Mouse (Mus musculus): Measurements from ENCODE around the gene Hist1h4d. TPM values are rescaled to one million over a fixed set of nuclear protein-coding genes. Genes with fewer than 3 reads are reported as not detected.
"Not testable (repeated sequence)": the region's sequence is repeated elsewhere in the genome, so short reads cannot be mapped to it uniquely, and the experiment has no call there.

Gene Hist1h4d
- polyA plus RNA-seq, 1 experiment from 2014 or later, result 103 TPM

DNA sequence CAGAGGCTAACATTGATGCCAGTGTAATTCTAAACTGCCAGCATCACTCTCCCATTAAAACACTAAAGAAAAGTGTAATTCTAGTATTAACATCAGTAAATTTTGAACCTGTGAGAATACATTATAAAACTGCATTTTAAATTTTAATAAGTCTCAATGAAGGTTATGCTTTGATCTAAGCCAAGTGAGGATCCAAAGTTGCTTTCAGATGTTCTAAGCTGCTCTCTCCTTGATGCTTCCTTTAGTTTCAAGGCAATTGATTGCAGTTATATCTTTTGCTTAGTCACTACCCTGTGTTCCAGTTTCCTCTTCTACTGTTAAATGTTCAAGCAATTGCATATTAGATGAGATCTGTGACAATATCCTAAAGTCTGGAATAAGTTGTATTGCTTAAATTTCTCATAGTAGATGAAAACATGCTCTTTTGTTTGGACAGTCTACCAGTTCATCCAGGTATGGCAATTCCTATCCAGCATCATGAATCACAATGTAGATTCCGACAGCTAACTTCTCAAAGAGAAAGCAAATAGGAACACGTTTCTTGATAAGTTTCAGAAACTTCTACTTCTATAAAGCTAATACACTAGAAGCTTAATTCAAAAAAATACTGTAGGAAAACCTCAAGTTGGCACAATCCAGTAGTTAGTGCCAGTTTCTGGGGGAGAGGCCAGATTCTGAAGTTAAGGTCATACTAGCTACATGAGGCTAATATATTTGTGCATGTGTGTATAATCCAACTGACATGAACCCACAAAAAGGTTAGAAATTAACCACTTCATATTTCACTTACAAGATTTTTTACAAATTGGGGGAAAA lies 9.0 kb upstream of the Hist1h4d start:
- H3K4me3 ChIP-seq, result peak overlapping the region; percentile 57
- peak overlapping the region; percentile 97 for H3K27ac ChIP-seq (replicated peaks)
- no peaks in the 10 kb centered on the region for H3K36me3 ChIP-seq
- no peaks in the 10 kb centered on the region for H3K27me3 ChIP-seq (ENCODE audit: low read depth, poor library complexity, severe bottlenecking)
- peaks cover 44% of the 10 kb centered on the region for H3K4me1 ChIP-seq
- WGBS, result 33% methylated on average over 2 of the region's 2 CpGs
- no peaks in the 10 kb centered on the region for H3K9me3 ChIP-seq (replicated peaks)
- no peak for DNase-seq (ENCODE audit: low spot score)

DNA sequence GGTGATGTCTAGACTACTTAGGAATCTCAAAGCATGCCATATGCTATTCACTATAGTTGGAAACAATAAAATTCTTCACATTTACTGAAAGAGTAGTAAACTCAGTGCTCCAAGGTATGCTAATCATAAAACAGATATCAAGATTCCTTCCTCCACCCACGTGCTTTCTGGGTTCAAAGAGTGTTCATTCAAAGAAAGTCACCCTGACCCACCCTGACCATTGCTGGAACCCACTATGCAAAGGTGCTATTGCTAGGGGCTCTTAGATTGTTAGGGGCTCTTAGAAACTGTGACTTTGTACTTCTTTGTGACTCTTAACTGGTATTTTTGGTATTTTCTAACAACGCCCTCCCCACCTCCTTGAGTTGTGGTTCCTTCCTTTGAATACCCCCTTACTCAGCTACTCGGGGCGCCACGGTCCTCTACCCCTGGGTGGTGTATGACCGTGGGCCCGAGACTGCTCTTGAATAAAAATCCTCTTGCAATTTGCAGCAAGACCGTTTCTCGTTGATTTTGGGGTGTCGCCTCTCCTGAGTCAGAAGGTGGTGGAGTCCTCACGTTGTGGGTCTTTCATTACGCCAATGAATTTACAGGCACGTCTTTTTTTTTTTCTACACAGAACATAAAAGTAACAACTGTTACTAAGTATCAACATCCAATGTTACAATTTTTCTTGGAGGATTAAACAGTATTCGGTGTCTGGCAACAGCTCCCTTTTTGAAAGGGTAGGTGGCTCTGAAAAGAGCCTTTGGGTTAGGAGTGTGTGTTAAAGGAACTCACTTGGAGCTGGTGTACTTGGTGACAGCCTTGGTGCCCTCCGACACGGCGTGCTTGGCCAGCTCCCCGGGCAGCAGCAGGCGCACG lies 8.1 kb upstream of the Hist1h4d start:
- WGBS, result 10% methylated on average over 20 of the region's 20 CpGs
- not testable (repeated sequence) for DNase-seq (ENCODE audit: low spot score)
- H3K4me1 ChIP-seq, result peaks cover 49% of the 10 kb centered on the region

DNA sequence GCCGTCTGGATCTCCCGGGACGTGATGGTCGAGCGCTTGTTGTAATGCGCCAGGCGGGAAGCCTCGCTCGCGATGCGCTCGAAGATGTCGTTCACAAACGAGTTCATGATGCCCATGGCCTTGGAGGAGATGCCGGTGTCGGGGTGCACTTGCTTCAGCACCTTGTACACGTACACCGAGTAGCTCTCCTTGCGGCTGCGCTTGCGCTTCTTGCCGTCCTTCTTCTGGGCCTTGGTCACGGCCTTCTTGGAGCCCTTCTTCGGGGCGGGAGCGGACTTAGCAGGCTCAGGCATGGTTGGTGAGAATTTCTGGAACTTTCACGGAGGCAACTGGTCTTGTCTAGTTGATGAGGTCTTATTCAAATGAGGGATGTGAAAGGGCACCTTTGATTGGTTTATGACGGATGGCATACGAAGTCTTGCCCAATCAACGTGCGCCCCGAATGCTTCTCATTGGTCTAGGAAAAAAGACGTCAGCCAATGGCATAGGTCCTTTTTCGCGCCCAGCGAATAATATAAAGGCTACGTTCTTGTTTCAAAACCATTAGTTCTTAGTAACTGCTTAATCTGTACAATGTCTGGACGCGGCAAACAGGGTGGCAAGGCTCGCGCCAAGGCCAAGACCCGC lies 7.4 kb upstream of the Hist1h4d start, which contains the start of the genes Hist1h2bf and Hist1h2ad:
Gene Hist1h2bf, minus strand, starts transcription at position 299 of the 627 bp plus-strand sequence.
Gene Hist1h2ad, plus strand, starts transcription at position 484 of the 627 bp plus-strand sequence.
- peak; percentile 90 for DNase-seq (ENCODE audit: low spot score)
- H3K9me3 ChIP-seq (replicated peaks); H3K27me3 ChIP-seq (ENCODE audit: low read depth, poor library complexity, severe bottlenecking); H3K36me3 ChIP-seq: not testable (repeated sequence)
- H3K4me1 ChIP-seq, result peaks cover 49% of the 10 kb centered on the region
- peak within 1 kb of the TSS; percentile 97 for H3K27ac ChIP-seq (replicated peaks)
- WGBS, result 1% methylated on average over 42 of the region's 42 CpGs
- H3K4me3 ChIP-seq, result peak within 1 kb of the TSS; percentile 61

More for the DNA sequence above, 8.1 kb upstream of the Hist1h4d start:
- not testable (repeated sequence) for H3K36me3 ChIP-seq; H3K27me3 ChIP-seq (ENCODE audit: low read depth, poor library complexity, severe bottlenecking); H3K9me3 ChIP-seq (replicated peaks)
- Histone ChIP-seq H3K27ac (replicated peaks) (peak overlapping the region; percentile 97), H3K4me3 (peak overlapping the region; percentile 57)

DNA sequence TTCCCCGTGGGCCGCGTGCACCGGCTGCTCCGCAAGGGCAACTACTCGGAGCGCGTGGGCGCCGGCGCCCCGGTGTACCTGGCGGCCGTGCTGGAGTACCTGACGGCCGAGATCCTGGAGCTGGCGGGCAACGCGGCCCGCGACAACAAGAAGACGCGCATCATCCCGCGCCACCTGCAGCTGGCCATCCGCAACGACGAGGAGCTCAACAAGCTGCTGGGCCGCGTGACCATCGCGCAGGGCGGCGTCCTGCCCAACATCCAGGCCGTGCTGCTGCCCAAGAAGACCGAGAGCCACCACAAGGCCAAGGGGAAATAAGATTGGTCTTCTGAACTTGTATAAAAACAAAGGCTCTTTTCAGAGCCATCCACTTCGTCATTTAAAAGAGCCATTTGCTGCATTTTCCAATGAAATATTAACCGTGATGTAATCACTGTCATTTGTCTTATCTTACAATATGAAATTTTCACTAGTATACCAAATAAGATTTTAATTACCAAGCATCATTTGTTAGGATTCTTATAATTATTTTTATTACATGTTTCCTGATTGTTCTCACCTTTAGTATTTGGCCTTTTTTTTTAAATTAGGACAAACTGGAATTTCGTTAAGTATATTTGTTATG lies 6.7 kb upstream of the Hist1h4d start:
- H3K4me3 ChIP-seq, result peak overlapping the region; percentile 61
- WGBS, result 0% methylated on average over 8 of the region's 39 CpGs
- not testable (repeated sequence) for DNase-seq (ENCODE audit: low spot score); H3K27me3 ChIP-seq (ENCODE audit: low read depth, poor library complexity, severe bottlenecking); H3K36me3 ChIP-seq; H3K9me3 ChIP-seq (replicated peaks)
- H3K27ac ChIP-seq (replicated peaks), result peak overlapping the region; percentile 97
- H3K4me1 ChIP-seq, result peaks cover 46% of the 10 kb centered on the region

DNA sequence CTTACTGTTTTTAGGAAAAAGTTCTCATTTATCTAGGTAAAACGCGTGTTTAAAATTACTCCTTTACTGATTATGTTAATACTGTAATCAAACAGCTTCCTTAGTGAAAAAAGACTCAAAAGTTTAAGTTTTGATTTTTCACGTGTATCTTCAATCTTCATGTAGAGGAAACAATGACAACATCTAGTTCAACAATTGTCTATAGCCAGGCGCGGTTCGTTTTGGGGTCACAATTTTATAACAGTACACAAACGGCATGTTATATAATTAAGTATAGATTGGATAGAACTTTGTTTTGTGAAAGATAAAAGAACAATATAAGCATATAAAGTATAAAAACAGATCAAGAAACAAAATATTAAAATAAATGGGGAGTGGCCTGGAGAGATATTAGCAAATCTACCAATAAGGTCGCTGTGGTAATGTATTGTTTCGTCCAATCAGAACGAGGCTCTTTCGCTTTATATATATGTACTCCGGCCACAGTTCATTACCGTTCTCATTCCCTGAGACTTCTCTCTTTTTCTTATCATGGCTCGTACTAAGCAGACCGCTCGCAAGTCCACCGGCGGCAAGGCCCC lies 6.0 kb upstream of the Hist1h4d start, which contains the start of gene Hist1h3d:
Gene Hist1h3d, plus strand, starts transcription at position 493 of the 581 bp plus-strand sequence.
- Histone ChIP-seq H3K27ac (replicated peaks) (peak within 1 kb of the TSS; percentile 92), H3K9me3 (replicated peaks) (no peaks in the 10 kb centered on the region), H3K4me3 (peak within 1 kb of the TSS; percentile 61), H3K36me3 (no peaks in the 10 kb centered on the region), H3K4me1 (peaks cover 39% of the 10 kb centered on the region), H3K27me3 (ENCODE audit: low read depth, poor library complexity, severe bottlenecking) (no peaks in the 10 kb centered on the region)
- under 1% methylated on average over 18 of the region's 18 CpGs for WGBS
- DNase-seq (ENCODE audit: low spot score), result peak; percentile 64

DNA sequence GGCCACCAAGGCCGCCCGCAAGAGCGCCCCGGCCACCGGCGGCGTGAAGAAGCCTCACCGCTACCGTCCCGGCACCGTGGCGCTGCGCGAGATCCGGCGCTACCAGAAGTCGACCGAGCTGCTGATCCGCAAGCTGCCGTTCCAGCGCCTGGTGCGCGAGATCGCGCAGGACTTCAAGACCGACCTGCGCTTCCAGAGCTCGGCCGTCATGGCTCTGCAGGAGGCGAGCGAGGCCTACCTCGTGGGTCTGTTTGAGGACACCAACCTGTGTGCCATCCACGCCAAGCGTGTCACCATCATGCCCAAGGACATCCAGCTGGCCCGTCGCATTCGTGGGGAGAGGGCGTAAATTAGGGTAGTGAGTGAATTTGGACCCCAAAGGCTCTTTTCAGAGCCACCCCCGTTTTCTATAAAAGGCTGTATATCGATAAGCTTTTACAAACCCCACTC lies 5.5 kb upstream of the Hist1h4d start:
- DNase-seq (ENCODE audit: low spot score), result peak; percentile 36
- H3K27me3 ChIP-seq (ENCODE audit: low read depth, poor library complexity, severe bottlenecking); H3K9me3 ChIP-seq (replicated peaks); H3K36me3 ChIP-seq: not testable (repeated sequence)
- Histone ChIP-seq H3K4me1 (peaks cover 42% of the 10 kb centered on the region), H3K27ac (replicated peaks) (peak overlapping the region; percentile 92), H3K4me3 (peak overlapping the region; percentile 61)
- WGBS, result 2% methylated on average over 11 of the region's 40 CpGs

DNA sequence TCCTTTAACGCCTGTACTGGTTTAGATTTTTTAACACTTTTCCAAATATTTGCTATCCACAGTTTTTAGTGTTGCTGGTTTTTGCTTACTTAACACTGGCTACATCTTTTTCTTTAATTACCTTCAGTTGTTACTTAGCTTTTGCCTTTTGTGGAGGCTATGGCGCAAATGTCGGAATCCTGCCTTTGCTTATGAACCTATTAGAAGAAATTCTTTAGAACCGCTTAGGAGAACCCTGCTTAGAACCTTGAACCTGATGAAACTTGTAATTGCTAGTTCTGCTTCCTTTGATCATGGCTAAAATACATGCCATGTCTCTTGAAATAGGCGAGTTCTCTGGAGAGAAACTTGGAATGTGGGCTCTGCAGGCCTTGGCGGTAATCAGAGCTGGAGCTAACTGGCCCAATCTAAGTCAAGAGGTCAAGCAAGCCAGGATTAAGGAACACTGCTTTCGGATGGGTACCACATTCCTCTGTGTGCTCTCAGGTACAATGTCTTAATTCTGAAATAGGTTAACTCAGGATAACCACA lies 5.0 kb upstream of the Hist1h4d start:
- H3K4me1 ChIP-seq, result peaks cover 45% of the 10 kb centered on the region
- peak; percentile 44 for DNase-seq (ENCODE audit: low spot score)
- no peaks in the 10 kb centered on the region for H3K9me3 ChIP-seq (replicated peaks)
- 4% methylated on average over 7 of the region's 7 CpGs for WGBS
- no peaks in the 10 kb centered on the region for H3K27me3 ChIP-seq (ENCODE audit: low read depth, poor library complexity, severe bottlenecking)
- peak overlapping the region; percentile 92 for H3K27ac ChIP-seq (replicated peaks)
- H3K36me3 ChIP-seq, result no peaks in the 10 kb centered on the region
- H3K4me3 ChIP-seq, result peak overlapping the region; percentile 61

DNA sequence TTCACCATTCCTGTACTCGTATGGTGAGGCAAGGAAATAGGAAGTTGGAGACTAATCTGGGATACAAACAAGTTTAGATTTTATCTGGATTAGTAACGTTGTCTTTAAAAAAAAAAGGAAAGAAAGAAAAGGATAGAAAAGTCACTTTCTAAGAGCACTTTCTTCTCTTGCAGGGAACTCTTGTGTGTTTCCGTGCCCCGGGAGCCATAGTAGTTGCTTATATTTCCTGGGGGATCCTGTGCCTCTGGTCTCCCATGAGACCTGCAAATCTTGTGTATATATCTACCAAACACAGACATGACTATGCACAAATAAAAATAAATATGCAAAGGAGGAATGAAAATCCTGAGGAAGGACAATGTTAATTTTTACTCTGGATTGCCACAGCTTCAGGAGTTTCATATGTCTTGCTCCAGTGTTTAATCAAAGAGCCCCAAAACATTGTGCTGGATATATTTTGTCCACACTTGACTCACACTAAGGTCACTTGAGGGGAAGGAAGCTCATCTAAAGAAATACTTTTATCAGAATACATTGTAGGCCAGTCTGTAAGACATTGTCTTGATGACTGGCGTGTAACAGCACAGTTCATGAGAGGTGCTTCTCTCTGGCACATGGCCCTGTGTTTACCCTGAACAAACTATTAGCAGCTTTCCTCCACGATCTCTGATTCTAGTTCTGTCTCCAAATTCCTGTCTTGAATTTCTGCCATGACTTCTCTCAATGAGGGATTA lies 4.3 kb upstream of the Hist1h4d start:
- H3K36me3 ChIP-seq, result no peaks in the 10 kb centered on the region
- H3K4me3 ChIP-seq, result peak overlapping the region; percentile 61
- no peaks in the 10 kb centered on the region for H3K9me3 ChIP-seq (replicated peaks)
- no peak for DNase-seq (ENCODE audit: low spot score)
- H3K27ac ChIP-seq (replicated peaks), result peak overlapping the region; percentile 92
- H3K27me3 ChIP-seq (ENCODE audit: low read depth, poor library complexity, severe bottlenecking), result no peaks in the 10 kb centered on the region
- 53% methylated on average over 6 of the region's 6 CpGs for WGBS
- peaks cover 47% of the 10 kb centered on the region for H3K4me1 ChIP-seq

DNA sequence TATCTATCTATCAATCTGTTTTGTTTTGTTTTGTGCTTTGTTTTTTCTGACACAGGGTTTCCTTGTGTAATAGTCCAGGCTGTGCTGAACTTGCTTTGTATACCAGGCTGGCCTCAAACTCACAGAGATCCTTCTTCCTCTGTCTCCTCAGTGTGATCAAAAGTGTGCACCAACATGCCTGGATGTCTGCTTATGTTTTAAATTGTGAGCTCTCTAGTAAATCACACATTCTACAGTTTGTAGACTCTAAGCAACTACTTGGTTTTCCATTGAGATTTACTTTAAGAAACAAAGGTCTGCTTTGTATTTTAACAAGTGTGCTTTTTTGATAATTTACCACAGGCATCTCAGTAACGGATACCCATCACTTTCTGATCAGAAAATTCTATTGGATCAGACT lies 3.6 kb upstream of the Hist1h4d start:
- Histone ChIP-seq H3K36me3 (no peaks in the 10 kb centered on the region), H3K9me3 (replicated peaks) (no peaks in the 10 kb centered on the region), H3K27ac (replicated peaks) (peak overlapping the region; percentile 92), H3K27me3 (ENCODE audit: low read depth, poor library complexity, severe bottlenecking) (no peaks in the 10 kb centered on the region), H3K4me1 (peaks cover 47% of the 10 kb centered on the region), H3K4me3 (no peak overlapping the region)
- DNase-seq (ENCODE audit: low spot score), result no peak
- WGBS, result 98% methylated on average over 1 of the region's 1 CpGs

DNA sequence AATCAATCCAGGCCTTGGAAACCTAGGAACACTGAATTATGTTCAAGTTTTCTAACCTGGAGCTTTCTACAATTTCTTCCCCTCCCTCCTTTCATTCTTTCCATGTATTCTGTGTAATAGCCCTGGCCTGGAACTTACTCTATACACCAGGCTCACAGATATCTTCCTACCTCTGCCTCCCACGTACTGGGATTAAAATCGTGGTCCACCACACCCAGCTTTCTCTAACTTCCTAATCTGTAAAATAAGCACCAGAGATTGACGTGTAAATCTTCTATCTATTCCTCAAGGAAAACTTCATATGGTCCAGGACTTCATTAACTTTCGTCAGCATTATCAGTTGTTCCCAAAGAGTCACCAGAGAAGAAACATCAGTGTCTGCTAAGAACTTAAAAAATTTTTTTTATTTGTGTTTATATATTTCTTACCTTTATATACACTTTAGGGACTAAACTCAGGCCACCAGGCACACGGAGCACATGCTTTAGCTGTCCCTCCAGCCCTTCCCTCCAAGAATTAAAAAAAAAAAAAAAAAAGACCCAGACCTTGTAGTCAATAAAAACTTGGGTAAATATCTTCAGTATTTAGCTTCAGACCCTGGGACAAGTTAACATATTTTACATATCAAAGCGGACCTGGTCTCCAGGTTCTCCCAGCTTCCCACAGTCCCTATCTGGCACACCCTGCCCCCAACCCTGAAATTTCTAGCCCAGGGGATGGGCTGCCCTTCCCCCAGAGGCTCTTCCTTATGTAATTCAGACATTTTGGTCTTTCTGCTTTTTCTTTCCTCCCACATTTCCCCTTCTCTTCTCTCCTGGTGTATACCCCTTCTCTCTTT lies 1.0 kb downstream of the Hist1h4d start:
- Histone ChIP-seq H3K27me3 (ENCODE audit: low read depth, poor library complexity, severe bottlenecking) (no peaks in the 10 kb centered on the region), H3K36me3 (no peaks in the 10 kb centered on the region), H3K27ac (replicated peaks) (peak overlapping the region; percentile 94), H3K9me3 (replicated peaks) (no peaks in the 10 kb centered on the region), H3K4me3 (peak overlapping the region; percentile 63), H3K4me1 (peaks cover 55% of the 10 kb centered on the region)
- WGBS, result 3% methylated on average over 6 of the region's 6 CpGs
- DNase-seq (ENCODE audit: low spot score), result peak; percentile 52

Data from midbrain, embryonic 10.5 days (tissue).